Mouse (Mus musculus): ENCODE data around the gene Kcnma1.

Kcnma1 gene

DNA sequence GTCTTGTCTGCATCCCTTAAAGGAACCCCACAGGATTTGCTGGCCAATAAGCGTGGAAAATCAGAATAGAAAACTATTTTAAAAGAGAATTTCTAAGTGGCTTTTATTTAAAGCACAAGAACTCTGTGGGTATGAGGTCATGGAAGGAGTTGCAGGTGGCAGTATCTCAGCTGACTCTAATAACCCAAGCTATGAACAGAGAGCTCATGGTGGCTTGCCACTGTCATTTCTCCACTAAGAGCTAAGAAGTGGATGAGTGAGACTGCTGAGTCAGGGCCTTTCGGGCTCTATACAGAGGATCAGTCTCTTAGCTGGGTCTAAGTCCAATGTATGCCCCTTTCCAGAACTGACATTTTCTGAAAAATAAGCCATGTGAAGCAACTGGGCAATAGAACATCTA, 713.8 kb downstream of the Kcnma1 start:
- DNase-seq (ENCODE audit: low spot score in 2 of 2) = no peak

DNA sequence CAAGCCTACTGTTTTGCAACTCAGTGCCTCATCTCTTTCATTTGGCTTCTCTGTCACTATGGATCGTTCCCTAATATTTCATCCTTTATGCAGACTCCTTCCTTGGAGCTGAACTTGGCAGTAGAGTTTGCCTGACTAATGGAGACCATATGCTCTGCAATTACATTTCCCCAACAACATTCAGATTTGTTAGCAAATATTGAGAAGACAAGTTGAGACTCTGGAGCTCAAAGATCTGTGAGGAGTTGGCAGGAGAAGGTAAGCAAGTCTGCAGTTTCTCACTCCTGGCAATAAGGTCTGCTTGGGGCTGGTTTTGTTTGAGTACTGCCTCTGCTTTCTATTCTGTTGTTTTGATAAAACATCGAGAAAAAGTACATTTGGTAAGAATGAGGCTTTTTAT, 723.7 kb downstream of the Kcnma1 start:
- no peak for DNase-seq (ENCODE audit: low spot score in 2 of 2)

DNA sequence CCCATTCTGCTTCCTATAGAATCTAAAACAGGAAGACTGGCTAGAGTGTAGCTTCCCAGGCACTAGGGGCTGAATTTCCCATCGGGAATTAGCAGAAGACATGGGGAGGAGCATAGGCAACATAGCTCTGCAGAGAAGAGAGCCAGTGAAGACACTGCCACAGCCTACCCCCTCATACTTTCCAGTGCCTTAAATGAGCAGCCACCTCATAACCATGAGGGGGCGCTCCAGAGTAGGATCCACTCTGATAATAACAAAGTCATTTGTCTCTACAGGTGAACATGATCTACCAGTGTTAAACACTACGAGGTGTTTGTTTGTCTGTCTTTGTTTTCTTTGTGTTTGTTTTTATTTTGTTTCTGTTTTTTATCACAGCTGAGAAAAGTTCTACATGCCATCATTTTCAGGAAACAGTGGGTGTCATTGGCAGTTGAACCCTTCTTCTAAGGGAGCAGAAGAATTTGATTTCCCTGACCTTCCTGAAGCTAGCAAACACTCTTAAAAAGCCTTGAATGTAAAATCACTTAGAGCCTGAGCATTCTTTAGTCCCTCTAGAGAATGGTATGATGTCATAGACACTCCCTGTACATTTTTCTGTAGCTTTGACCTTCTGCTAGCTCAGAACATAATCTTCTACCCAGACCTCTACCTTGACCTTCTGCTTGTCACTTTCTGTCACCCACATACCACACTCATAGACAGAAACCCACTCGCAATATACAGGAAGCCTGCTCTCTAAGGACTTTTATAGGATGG, 747.6 kb downstream of the Kcnma1 start:
- no peak for DNase-seq (ENCODE audit: low spot score in 2 of 2)

- no peak for DNase-seq (ENCODE audit: low spot score in 2 of 2)
Observed at GRCm38 (mm10) chr14:23253154-23253553, 761.1 kb downstream of the Kcnma1 start.

DNA sequence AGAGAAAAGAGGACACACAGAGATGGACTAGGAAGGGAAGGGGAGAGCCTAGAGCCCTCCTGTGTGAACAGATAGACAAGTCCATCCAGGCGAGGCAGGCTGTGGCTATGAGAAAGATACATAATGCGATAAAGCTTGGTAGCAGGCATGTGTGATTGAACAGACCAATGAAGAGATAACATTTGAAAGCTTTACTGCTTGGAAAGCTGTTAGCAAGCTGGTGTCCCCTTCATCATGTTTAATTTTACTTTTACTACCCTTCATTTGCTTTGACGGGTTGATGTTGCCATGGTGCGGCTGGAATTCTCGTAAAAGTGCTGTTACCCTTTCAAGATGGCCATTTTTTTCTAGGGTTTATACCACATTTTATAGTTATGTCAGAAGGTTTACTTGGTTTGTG, 769.8 kb downstream of the Kcnma1 start:
- no peak for DNase-seq (ENCODE audit: low spot score in 2 of 2)

DNA sequence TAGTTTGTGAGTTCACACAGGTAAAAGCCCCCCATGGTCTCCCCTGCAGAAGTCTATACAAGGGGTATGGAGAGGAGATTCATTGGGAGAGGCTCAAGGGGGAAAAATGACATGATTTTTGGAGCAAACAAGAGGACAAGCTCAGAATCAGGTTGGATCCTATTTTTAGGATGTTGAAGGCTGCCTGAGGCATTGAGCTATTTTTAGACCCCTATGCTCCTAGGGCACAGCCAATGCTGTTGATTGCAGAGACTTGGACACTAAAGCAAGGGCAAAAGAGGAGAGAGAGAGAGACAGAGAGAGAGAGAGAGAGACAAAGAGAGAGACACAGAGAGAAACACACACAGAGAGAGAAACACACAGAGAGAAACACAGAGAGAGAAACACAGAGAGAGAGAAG, 770.4 kb downstream of the Kcnma1 start:
- no peak for DNase-seq (ENCODE audit: low spot score in 2 of 2)

All from left cerebral cortex, adult 9 months (tissue).